Mouse (Mus musculus) liver, embryonic 14.5 days (tissue): ENCODE data around the gene Uba2.

ENCODE experiments used
- CTCF ChIP-seq: IDR thresholded peaks from 2 replicates; pipeline ENCODE4 v1.5.1; 2016; ENCODE audit warnings: antibody characterized with exemption, low read depth, control low read depth
- EP300 ChIP-seq: IDR thresholded peaks from 2 replicates; pipeline ENCODE4 v1.6.1; 2016; ENCODE audit warnings: antibody characterized with exemption, low read depth

DNA sequence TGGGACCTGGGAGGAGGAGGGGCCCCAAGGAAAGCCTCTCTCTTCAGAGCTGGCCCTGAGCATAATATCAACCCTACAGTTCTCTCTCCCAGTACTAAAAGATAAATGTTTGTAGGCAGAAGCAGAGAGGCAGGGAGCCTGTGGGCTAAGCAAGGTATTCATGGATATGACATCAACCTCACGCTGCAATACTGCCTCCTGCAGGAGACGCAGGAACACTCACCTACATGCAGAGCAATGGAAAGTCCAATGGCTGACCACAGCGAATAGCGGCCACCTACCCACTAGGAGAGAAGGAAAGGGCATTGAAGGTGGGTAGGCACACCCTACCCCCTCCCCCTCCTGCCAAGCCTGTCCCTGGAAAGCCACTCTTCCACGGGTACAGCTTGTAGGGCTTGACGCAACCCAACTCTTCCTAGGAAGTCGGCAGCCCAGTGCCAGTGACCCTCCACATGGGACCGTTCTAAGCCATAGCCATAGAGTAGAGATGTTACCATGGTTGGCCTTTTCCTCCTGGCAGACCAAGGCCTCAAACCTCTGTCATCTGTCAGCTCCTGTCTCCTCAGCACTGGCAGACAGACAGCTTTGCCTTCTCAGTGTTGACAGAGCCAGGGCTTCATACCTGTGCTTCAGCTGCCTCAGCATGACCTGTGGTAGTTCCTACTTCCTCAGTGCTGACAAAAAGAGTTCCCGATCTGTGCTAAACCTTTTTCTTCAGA, 38.8 kb upstream of the Uba2 start:
- TF ChIP-seq CTCF (peak; percentile 53), EP300 (no peak)
